Mouse (Mus musculus) lung, adult 18-20 months (tissue): ENCODE data around the gene Rab3d.
"Not testable (repeated sequence)": the region's sequence is repeated elsewhere in the genome, so short reads cannot be mapped to it uniquely, and the experiment has no call there.

Experiments
- DNase-seq, 2 experiments: peaks; one replicate each; pipeline ENCODE4 v3.0.0; 2022; ENCODE audit warnings: mixed read lengths in 2 of 2

The Rab3d gene

GRCm38 (mm10) chr9:21904031-21904430 lies 14.0 kb downstream of the Rab3d start:
- DNase-seq, result no peak

DNA sequence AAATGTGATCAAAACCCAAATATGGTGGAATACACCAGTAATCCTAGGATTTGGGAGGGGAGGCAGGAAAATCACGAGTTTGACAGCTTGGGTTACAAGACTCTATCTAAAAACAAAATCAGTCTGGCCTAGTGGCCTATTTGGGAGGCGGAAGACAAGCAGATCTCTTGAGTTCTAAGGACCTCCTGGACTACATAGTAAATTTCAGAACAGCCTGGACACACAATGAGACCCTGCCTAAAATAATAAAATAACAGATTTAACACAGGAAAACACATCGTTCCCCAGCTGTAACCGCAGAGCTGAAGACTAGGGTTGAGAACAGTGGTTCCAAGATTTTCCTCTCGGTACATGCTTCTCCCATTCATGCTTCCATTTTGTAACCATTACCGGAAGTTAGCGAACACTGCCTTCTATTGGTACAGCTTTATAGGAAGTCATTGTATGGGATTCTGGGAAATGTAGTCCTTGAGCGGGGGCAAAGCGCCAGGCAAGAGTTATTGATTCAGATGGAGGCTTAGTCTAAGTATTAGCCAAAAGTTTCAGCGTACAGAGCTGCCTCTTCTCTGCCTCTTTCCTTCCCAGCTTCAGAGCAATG lies 16.7 kb downstream of the Rab3d start:
- peak; percentile 68 to 75 for DNase-seq

- DNase-seq, result no peak
These were observed 28.8 kb downstream of the Rab3d start for GRCm38 (mm10) chr9:21889229-21889628.

GRCm38 (mm10) chr9:21876601-21877000 lies 41.4 kb downstream of the Rab3d start:
- no peak for DNase-seq

DNA sequence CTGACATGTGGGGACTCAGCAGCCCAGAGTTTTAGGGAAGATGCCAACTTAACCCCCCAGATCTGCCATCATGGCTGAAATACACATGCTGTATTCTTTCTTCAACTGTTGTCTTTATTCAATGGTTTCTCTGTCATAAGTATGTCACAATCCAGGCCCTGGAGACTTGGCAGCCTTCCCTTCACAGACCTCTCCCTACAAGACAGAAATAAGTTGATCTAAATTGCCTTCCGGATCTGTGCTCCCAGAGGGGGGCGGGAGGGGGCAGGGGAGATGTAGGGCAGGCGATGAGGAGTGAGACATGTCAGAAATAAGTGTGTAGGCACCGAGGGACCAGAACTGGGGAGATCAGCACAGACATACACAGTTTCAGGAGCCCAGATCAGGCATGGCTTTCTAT lies 45.8 kb downstream of the Rab3d start:
- DNase-seq, result no peak

DNA sequence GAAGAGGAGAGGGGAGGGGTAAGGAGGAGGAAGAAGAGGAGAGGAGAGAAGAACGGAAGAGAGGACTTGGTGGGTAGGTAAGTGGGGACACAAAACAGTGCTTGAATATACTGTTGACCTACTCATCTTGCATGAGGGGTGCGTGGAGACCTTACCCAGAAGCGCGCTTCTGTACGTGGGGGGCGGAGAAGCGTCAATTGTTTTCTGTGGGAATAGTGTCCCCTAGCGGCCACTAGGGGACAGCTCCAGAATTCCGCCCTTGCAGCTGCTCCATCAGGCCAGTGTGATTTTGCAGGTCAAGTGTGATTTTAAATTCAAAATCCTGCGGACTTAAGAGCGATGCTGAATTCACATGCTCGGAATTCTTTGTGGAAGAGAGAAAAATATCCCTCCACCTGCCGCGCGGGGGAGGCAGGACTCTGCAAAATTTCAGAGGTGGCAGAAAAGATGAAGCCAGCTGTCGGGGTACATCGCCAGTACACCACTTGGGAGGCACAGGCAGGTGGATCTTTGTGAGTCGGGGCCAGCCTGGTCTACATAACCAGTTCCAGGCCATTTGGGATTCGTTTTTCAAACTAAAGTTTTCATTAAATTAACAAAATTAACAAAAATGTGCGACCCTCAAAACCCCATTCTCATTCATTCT lies 47.0 kb downstream of the Rab3d start:
- DNase-seq, result peak; percentile 38 to 53

GRCm38 (mm10) chr9:21869290-21869689 lies 48.7 kb downstream of the Rab3d start:
- peak; percentile 70 to 77 for DNase-seq

- no peak for DNase-seq
These were observed 50.3 kb downstream of the Rab3d start for GRCm38 (mm10) chr9:21867726-21868125.

GRCm38 (mm10) chr9:21866641-21867040 lies 51.4 kb downstream of the Rab3d start:
- peak; percentile 27 to 33 for DNase-seq

DNA sequence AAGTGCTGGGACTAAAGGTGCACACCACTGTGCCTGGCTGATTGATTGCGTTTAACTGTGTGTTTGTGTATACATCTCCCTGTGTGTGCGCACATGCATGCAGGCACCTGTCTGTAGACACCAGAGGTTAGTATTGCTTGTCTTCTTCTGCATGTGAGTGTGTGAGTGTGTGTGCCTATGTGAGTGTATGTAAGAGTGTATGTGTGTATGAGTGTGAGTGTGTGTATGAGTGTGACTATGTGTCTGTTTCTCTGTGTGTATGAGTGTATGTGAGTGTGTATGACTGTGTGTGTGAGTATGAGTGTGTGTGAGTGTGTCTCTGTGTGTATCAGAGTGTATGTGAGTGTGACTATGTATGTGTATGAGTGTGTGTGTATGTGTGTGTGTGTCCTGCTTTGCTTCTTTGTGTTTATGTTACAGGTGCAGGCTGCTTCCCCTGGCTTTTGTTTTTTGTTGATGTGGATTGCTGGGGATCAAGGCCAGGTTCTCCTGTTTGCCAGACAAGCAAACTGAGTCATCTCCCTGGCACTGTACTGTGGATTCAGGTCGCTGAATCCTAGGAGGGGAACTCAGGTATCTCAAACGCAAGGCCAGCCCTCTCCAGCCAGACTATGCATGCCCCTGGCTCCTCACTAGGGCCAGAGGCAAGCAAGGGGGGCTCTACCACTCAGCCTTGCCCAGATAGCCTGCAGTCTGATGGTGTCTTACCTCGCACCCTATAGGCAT lies 52.2 kb downstream of the Rab3d start:
- DNase-seq, result no peak

- no peak for DNase-seq
These were observed 55.8 kb downstream of the Rab3d start for GRCm38 (mm10) chr9:21862181-21862580.

GRCm38 (mm10) chr9:21860349-21860748 lies 57.6 kb downstream of the Rab3d start:
- DNase-seq, result not testable (repeated sequence)

- no peak for DNase-seq
These were observed 58.4 kb downstream of the Rab3d start for GRCm38 (mm10) chr9:21859606-21860005.

DNA sequence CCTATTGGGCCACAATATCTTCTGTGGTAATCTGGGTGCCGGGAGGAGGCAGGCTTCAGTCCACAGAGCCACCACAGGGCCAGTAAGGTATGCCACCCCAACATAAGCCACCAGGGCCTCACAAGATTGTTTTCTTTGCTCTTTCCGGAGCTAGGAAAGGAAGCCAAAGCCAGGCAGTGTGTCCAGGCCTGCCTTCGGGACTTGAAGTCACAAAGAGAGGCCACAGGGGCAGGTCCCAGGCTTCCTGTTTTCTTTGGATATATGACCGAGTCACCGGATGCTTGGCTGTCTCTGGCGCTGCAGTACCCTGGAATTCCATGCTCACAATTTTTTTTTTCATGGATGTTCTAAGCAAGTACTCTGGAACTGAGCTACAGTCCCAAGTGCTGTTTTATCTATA lies 59.9 kb downstream of the Rab3d start:
- DNase-seq, result peak; percentile 73 to 79

DNA sequence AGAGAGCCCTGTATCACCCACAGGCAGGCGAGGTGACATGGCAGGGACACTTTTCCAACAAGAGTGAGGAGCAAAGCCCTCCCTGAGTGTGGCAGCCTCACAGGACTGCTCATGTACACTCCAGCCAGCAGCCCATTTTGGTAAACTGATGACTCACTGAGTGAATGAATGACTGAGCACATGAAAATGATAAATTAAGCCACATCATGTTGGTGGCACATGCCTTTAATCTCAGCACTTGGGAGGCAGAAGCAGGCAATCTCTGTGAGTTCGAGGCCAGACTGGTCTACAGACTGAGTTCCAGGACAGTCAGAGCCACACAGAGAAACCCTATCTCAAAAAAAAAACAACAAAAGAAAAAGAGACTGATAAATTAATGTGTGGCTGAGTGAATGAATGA lies 60.5 kb downstream of the Rab3d start:
- no peak for DNase-seq
